Mouse (Mus musculus) bone marrow, adult 2 months (tissue): ENCODE measurements around the gene Mfap2.

Source experiments
- CTCF ChIP-seq: fragments of 200-500 bp; IDR thresholded peaks from 2 replicates; pipeline ENCODE4 v1.5.1; 2011; ENCODE audit warnings: low read length, control low read depth; ENCODE audit not compliant: control insufficient read depth, insufficient read depth
- POLR2A ChIP-seq: fragments of 200-500 bp; IDR thresholded peaks from 2 replicates; pipeline ENCODE4 v1.6.1; 2011; ENCODE audit warnings: low read depth, mild to moderate bottlenecking, control low read depth, low read length, borderline replicate concordance; ENCODE audit not compliant: control insufficient read depth

DNA sequence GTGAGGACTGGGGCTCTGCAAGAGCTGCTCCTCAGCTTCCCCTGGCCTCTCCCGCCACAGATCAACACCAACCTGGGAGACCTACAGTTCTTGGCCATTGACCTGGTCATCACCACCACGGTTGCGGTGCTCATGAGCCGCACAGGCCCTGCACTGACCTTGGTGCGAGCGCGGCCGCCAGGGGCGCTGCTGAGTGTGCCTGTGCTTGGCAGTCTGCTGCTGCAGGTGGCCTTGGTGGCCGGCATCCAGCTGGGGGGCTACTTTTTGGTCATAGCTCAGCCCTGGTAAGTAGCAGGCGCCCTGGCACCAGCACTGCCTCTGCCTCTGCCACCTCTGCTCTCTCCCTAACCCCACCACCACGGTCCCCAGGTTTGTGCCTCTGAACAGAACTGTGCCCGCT is 4.2 kb upstream of the Mfap2 start:
- TF ChIP-seq CTCF (no peak), POLR2A (no peak)
